Mouse (Mus musculus): ENCODE results near the gene Icosl. TPM values are rescaled to one million over a fixed set of nuclear protein-coding genes. Genes with fewer than 3 reads are reported as not detected.

Gene Icosl
- polyA plus RNA-seq, 1 experiment from 2014 or later = 7.2 TPM

- H3K9ac ChIP-seq = no peak overlapping the region
- H3K27ac ChIP-seq (ENCODE audit: low read depth) = no peak overlapping the region
- no peaks in the 10 kb centered on the region for H3K27me3 ChIP-seq (ENCODE audit: insufficient read depth, low read length)
- no peak overlapping the region for H3K4me2 ChIP-seq
- no peak for DNase-seq
- no peaks in the 10 kb centered on the region for H3K36me3 ChIP-seq (ENCODE audit: insufficient read depth)
- no peak overlapping the region for H3K4me3 ChIP-seq (ENCODE audit: low read depth, low read length)
- no peak for ATAC-seq (ENCODE audit: insufficient read depth)
- TF ChIP-seq CTCF (IDR thresholded peaks at IDR 0.05; ENCODE audit: low read depth) = no peak
- 70% methylated on average over 10 of the region's 10 CpGs for WGBS
- H3K4me1 ChIP-seq (ENCODE audit: insufficient read depth) = no peaks in the 10 kb centered on the region
- no peaks in the 10 kb centered on the region for H3K9me3 ChIP-seq (ENCODE audit: low read depth, low read length)
Measured at GRCm38 (mm10) chr10:78086444-78087061, 17.5 kb downstream of the Icosl start.

GRCm38 (mm10) chr10:78087101-78087511 lies 18.0 kb downstream of the Icosl start:
- Histone ChIP-seq H3K4me1 (ENCODE audit: insufficient read depth) (no peaks in the 10 kb centered on the region), H3K9ac (no peak overlapping the region), H3K9me3 (ENCODE audit: low read depth, low read length) (no peaks in the 10 kb centered on the region), H3K36me3 (ENCODE audit: insufficient read depth) (no peaks in the 10 kb centered on the region), H3K27ac (ENCODE audit: low read depth) (no peak overlapping the region), H3K4me2 (no peak overlapping the region), H3K4me3 (ENCODE audit: low read depth, low read length) (no peak overlapping the region), H3K27me3 (ENCODE audit: insufficient read depth, low read length) (no peaks in the 10 kb centered on the region)
- no peak for TF ChIP-seq CTCF (IDR thresholded peaks at IDR 0.05; ENCODE audit: low read depth)
- ATAC-seq (ENCODE audit: insufficient read depth) = no peak
- DNase-seq = no peak
- 80% methylated on average over 6 of the region's 6 CpGs for WGBS

- no peak for ATAC-seq (ENCODE audit: insufficient read depth)
- no peaks in the 10 kb centered on the region for H3K9me3 ChIP-seq (ENCODE audit: low read depth, low read length)
- no peak overlapping the region for H3K4me2 ChIP-seq
- 48% methylated on average over 6 of the region's 6 CpGs for WGBS
- H3K36me3 ChIP-seq (ENCODE audit: insufficient read depth) = no peaks in the 10 kb centered on the region
- no peak overlapping the region for H3K9ac ChIP-seq
- no peak overlapping the region for H3K4me3 ChIP-seq (ENCODE audit: low read depth, low read length)
- no peak overlapping the region for H3K27ac ChIP-seq (ENCODE audit: low read depth)
- DNase-seq = no peak
- TF ChIP-seq CTCF (IDR thresholded peaks at IDR 0.05; ENCODE audit: low read depth) = no peak
- H3K27me3 ChIP-seq (ENCODE audit: insufficient read depth, low read length) = no peaks in the 10 kb centered on the region
- no peaks in the 10 kb centered on the region for H3K4me1 ChIP-seq (ENCODE audit: insufficient read depth)
Measured at GRCm38 (mm10) chr10:78090246-78090645, 21.1 kb downstream of the Icosl start.

- no peak overlapping the region for H3K4me3 ChIP-seq (ENCODE audit: low read depth, low read length)
- WGBS = 79% methylated on average over 4 of the region's 4 CpGs
- no peak overlapping the region for H3K27ac ChIP-seq (ENCODE audit: low read depth)
- H3K9me3 ChIP-seq (ENCODE audit: low read depth, low read length) = no peaks in the 10 kb centered on the region
- H3K9ac ChIP-seq = no peak overlapping the region
- ATAC-seq (ENCODE audit: insufficient read depth) = no peak
- H3K4me1 ChIP-seq (ENCODE audit: insufficient read depth) = no peaks in the 10 kb centered on the region
- no peak overlapping the region for H3K4me2 ChIP-seq
- no peaks in the 10 kb centered on the region for H3K27me3 ChIP-seq (ENCODE audit: insufficient read depth, low read length)
- no peak for DNase-seq
- TF ChIP-seq CTCF (IDR thresholded peaks at IDR 0.05; ENCODE audit: low read depth) = no peak
- no peaks in the 10 kb centered on the region for H3K36me3 ChIP-seq (ENCODE audit: insufficient read depth)
Measured at GRCm38 (mm10) chr10:78090706-78091491, 21.8 kb downstream of the Icosl start.

GRCm38 (mm10) chr10:78091865-78092724 lies 23.0 kb downstream of the Icosl start:
- DNase-seq (no peak), ATAC-seq (ENCODE audit: insufficient read depth) (no peak)

GRCm38 (mm10) chr10:78092725-78093029 lies 23.6 kb downstream of the Icosl start:
- H3K27me3 ChIP-seq (ENCODE audit: insufficient read depth, low read length) = no peaks in the 10 kb centered on the region
- H3K4me3 ChIP-seq (ENCODE audit: low read depth, low read length) = no peak overlapping the region
- H3K4me1 ChIP-seq (ENCODE audit: insufficient read depth) = no peaks in the 10 kb centered on the region
- H3K36me3 ChIP-seq (ENCODE audit: insufficient read depth) = no peaks in the 10 kb centered on the region
- TF ChIP-seq CTCF (IDR thresholded peaks at IDR 0.05; ENCODE audit: low read depth) = no peak
- H3K9ac ChIP-seq = no peak overlapping the region
- no peak overlapping the region for H3K4me2 ChIP-seq
- no peaks in the 10 kb centered on the region for H3K9me3 ChIP-seq (ENCODE audit: low read depth, low read length)
- DNase-seq (no peak), ATAC-seq (ENCODE audit: insufficient read depth) (no peak)
- H3K27ac ChIP-seq (ENCODE audit: low read depth) = no peak overlapping the region
- 83% methylated on average over 13 of the region's 13 CpGs for WGBS

More at GRCm38 (mm10) chr10:78091865-78092724, 23.0 kb downstream of the Icosl start:
- no peak overlapping the region for H3K9ac ChIP-seq
- no peaks in the 10 kb centered on the region for H3K9me3 ChIP-seq (ENCODE audit: low read depth, low read length)
- H3K27ac ChIP-seq (ENCODE audit: low read depth) = no peak overlapping the region
- H3K27me3 ChIP-seq (ENCODE audit: insufficient read depth, low read length) = no peaks in the 10 kb centered on the region
- H3K4me1 ChIP-seq (ENCODE audit: insufficient read depth) = no peaks in the 10 kb centered on the region
- H3K4me3 ChIP-seq (ENCODE audit: low read depth, low read length) = no peak overlapping the region
- no peaks in the 10 kb centered on the region for H3K36me3 ChIP-seq (ENCODE audit: insufficient read depth)
- 81% methylated on average over 23 of the region's 23 CpGs for WGBS
- no peak for TF ChIP-seq CTCF (IDR thresholded peaks at IDR 0.05; ENCODE audit: low read depth)
- no peak overlapping the region for H3K4me2 ChIP-seq

GRCm38 (mm10) chr10:78095221-78095620 lies 26.1 kb downstream of the Icosl start:
- Histone ChIP-seq H3K36me3 (ENCODE audit: insufficient read depth) (no peaks in the 10 kb centered on the region), H3K4me3 (ENCODE audit: low read depth, low read length) (no peak overlapping the region), H3K9ac (no peak overlapping the region), H3K4me2 (no peak overlapping the region), H3K4me1 (ENCODE audit: insufficient read depth) (no peaks in the 10 kb centered on the region), H3K27me3 (ENCODE audit: insufficient read depth, low read length) (no peaks in the 10 kb centered on the region), H3K9me3 (ENCODE audit: low read depth, low read length) (no peaks in the 10 kb centered on the region), H3K27ac (ENCODE audit: low read depth) (no peak overlapping the region)
- DNase-seq (no peak), ATAC-seq (ENCODE audit: insufficient read depth) (no peak)
- TF ChIP-seq CTCF (IDR thresholded peaks at IDR 0.05; ENCODE audit: low read depth) = no peak

All from lung, embryonic 14.5 days (tissue).